Mouse (Mus musculus): ENCODE measurements around the gene Acadvl. TPM values are rescaled to one million over a fixed set of nuclear protein-coding genes. Genes with fewer than 3 reads are reported as not detected.

Acadvl gene
- polyA plus RNA-seq, 1 experiment from 2014 or later = 114 TPM

GRCm38 (mm10) chr11:69998567-69999491, 16.4 kb downstream of the Acadvl start:
- Histone ChIP-seq H3K27ac (ENCODE audit: low read length) (no peak overlapping the region), H3K9me3 (ENCODE audit: low read length) (no peaks in the 10 kb centered on the region), H3K4me3 (ENCODE audit: low read length) (peak overlapping the region; percentile 2; the same call in 1 of the 2 replicates), H3K9ac (replicated peaks; ENCODE audit: low read length) (no peak overlapping the region), H3K36me3 (ENCODE audit: insufficient read depth, low read length) (peaks cover 34% of the 10 kb centered on the region), H3K4me1 (ENCODE audit: insufficient read depth, low read length) (peaks cover 45% of the 10 kb centered on the region), H3K4me2 (replicated peaks; ENCODE audit: low read depth, low read length) (no peak overlapping the region), H3K27me3 (ENCODE audit: insufficient read depth, low read length) (no peaks in the 10 kb centered on the region)
- 91% methylated on average over 27 of the region's 27 CpGs for WGBS
- ATAC-seq (ENCODE audit: low FRiP score, low TSS enrichment) = no peak

- Histone ChIP-seq H3K4me1 (ENCODE audit: insufficient read depth, low read length) (peaks cover 37% of the 10 kb centered on the region), H3K4me2 (replicated peaks; ENCODE audit: low read depth, low read length) (peak overlapping the region; percentile 60), H3K27me3 (ENCODE audit: insufficient read depth, low read length) (no peaks in the 10 kb centered on the region), H3K9ac (replicated peaks; ENCODE audit: low read length) (peak overlapping the region; percentile 94), H3K27ac (ENCODE audit: low read length) (peak overlapping the region; percentile 99), H3K9me3 (ENCODE audit: low read length) (no peaks in the 10 kb centered on the region), H3K36me3 (ENCODE audit: insufficient read depth, low read length) (peaks cover 33% of the 10 kb centered on the region), H3K4me3 (ENCODE audit: low read length) (peak overlapping the region; percentile 98)
- WGBS = 1% methylated on average over 31 of the region's 44 CpGs
- peak; percentile 69 for ATAC-seq (ENCODE audit: low FRiP score, low TSS enrichment)
Observed at GRCm38 (mm10) chr11:69997070-69997509, 18.1 kb downstream of the Acadvl start.

DNA sequence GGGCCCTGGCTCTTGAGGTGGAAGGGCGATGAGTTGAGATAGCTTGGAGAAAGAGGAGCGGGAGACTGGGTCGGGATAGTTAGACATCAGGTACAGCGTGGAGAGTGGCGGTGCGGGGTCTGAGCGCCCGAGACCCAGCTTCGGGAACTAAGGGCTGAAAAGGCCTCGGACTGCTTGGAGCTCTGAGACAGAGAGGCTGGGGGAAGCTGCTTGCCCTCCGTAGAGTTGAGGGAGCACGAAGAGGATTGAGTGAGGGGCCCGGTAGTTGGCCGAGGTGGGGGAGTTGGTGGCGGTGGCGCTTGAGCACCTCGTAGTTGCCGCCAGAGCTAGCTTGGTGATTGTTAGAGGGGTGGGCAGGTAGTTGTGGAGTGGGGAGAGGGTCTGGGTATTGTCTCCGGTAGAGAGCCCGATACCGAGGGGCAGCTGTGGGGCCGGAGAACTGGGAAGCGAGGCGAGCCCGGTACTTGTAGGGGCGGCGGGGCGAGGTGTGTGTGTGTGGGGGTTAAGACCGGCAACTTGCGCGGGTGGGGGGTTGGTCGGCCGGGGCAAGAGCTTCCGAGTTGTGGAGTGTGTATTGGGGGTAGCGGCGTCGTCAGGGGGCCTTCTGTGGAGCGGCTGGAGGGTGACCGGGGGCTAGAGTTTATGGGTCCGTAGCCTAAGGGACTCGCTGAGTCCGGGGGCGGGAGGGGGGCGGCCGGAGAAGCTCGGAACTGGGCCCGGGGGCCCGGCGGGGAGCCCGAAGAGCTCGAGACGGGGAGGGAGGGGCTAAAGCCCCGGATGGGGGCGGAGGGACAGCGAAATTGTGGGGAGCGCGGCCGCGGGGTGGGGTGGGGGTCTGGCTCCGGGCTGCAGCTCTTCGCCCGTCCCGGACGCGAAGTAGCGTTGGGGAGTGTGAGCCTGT, 18.8 kb downstream of the Acadvl start:
- Histone ChIP-seq H3K9me3 (ENCODE audit: low read length) (no peaks in the 10 kb centered on the region), H3K27me3 (ENCODE audit: insufficient read depth, low read length) (no peaks in the 10 kb centered on the region), H3K36me3 (ENCODE audit: insufficient read depth, low read length) (peaks cover 31% of the 10 kb centered on the region), H3K4me3 (ENCODE audit: low read length) (peak overlapping the region; percentile 98), H3K27ac (ENCODE audit: low read length) (peak overlapping the region; percentile 99), H3K4me2 (replicated peaks; ENCODE audit: low read depth, low read length) (peak overlapping the region; percentile 60), H3K4me1 (ENCODE audit: insufficient read depth, low read length) (peaks cover 30% of the 10 kb centered on the region), H3K9ac (replicated peaks; ENCODE audit: low read length) (peak overlapping the region; percentile 94)
- whole genome bisulfite sequencing = under 1% methylated on average over 52 of the region's 66 CpGs
- ATAC-seq (ENCODE audit: low FRiP score, low TSS enrichment) = peak; percentile 2

DNA sequence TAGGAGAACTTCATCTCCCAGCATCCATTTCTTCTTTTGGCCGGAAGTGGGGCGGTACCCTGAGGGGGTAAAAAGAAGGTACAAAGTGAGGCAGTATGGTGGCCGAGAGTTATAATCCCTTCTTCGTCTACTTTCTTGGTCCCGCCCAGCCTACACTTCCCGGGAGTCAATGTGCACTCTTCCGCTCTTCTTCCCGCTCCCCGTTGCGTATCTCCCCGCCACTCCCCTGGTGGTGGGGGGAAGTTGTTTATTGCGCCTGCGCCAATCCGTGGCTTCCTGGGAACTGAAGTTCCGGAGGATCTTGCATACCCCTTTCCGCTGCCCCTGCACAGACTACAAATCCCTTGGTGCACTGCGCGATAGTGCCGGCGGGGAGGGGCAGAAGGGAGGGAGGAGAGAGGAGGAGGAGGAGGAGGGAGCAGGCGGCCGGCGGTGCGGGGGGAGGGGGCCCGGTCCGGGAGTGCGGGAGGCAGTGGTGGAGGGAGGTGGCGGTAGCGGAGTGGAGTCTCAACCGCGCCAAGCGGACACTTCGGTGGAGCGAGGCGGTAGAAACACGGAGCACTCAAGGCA, 19.7 kb downstream of the Acadvl start, which contains the start of gene Phf23:
Gene Phf23 (plus strand): TSS at position 387 of the 570 bp plus-strand sequence.
- peak within 1 kb of the TSS; percentile 98 for H3K4me3 ChIP-seq (ENCODE audit: low read length)
- peak within 1 kb of the TSS; percentile 99 for H3K27ac ChIP-seq (ENCODE audit: low read length)
- WGBS = under 1% methylated on average over 34 of the region's 36 CpGs
- H3K27me3 ChIP-seq (ENCODE audit: insufficient read depth, low read length) = no peaks in the 10 kb centered on the region
- peak within 1 kb of the TSS; percentile 60 for H3K4me2 ChIP-seq (replicated peaks; ENCODE audit: low read depth, low read length)
- peak within 1 kb of the TSS; percentile 94 for H3K9ac ChIP-seq (replicated peaks; ENCODE audit: low read length)
- H3K4me1 ChIP-seq (ENCODE audit: insufficient read depth, low read length) = peaks cover 30% of the 10 kb centered on the region
- peaks cover 31% of the 10 kb centered on the region for H3K36me3 ChIP-seq (ENCODE audit: insufficient read depth, low read length)
- peak; percentile 85 for ATAC-seq (ENCODE audit: low FRiP score, low TSS enrichment)
- H3K9me3 ChIP-seq (ENCODE audit: low read length) = no peaks in the 10 kb centered on the region

GRCm38 (mm10) chr11:69994401-69995090, 20.7 kb downstream of the Acadvl start:
- Histone ChIP-seq H3K9ac (replicated peaks; ENCODE audit: low read length) (no peak overlapping the region), H3K27me3 (ENCODE audit: insufficient read depth, low read length) (no peaks in the 10 kb centered on the region), H3K9me3 (ENCODE audit: low read length) (no peaks in the 10 kb centered on the region), H3K4me2 (replicated peaks; ENCODE audit: low read depth, low read length) (peak overlapping the region; percentile 50), H3K4me1 (ENCODE audit: insufficient read depth, low read length) (peaks cover 32% of the 10 kb centered on the region), H3K36me3 (ENCODE audit: insufficient read depth, low read length) (peaks cover 34% of the 10 kb centered on the region), H3K4me3 (ENCODE audit: low read length) (peak overlapping the region; percentile 98; the same call in 1 of the 2 replicates), H3K27ac (ENCODE audit: low read length) (no peak overlapping the region)
- ATAC-seq (ENCODE audit: low FRiP score, low TSS enrichment) = no peak
- WGBS = 88% methylated on average over 11 of the region's 11 CpGs

GRCm38 (mm10) chr11:69992932-69993331, 22.3 kb downstream of the Acadvl start:
- 88% methylated on average over 3 of the region's 3 CpGs for WGBS
- ATAC-seq (ENCODE audit: low FRiP score, low TSS enrichment) = no peak
- Histone ChIP-seq H3K4me2 (replicated peaks; ENCODE audit: low read depth, low read length) (peak overlapping the region; percentile 71), H3K9me3 (ENCODE audit: low read length) (no peaks in the 10 kb centered on the region), H3K27ac (ENCODE audit: low read length) (no peak overlapping the region), H3K9ac (replicated peaks; ENCODE audit: low read length) (peak overlapping the region; percentile 94; the same call in 1 of the 2 replicates), H3K4me3 (ENCODE audit: low read length) (no peak overlapping the region), H3K27me3 (ENCODE audit: insufficient read depth, low read length) (no peaks in the 10 kb centered on the region), H3K4me1 (ENCODE audit: insufficient read depth, low read length) (peaks cover 29% of the 10 kb centered on the region), H3K36me3 (ENCODE audit: insufficient read depth, low read length) (peaks cover 31% of the 10 kb centered on the region)

GRCm38 (mm10) chr11:69992396-69992795, 22.8 kb downstream of the Acadvl start:
- peaks cover 23% of the 10 kb centered on the region for H3K4me1 ChIP-seq (ENCODE audit: insufficient read depth, low read length)
- H3K9ac ChIP-seq (replicated peaks; ENCODE audit: low read length) = peak overlapping the region; percentile 94
- H3K4me2 ChIP-seq (replicated peaks; ENCODE audit: low read depth, low read length) = peak overlapping the region; percentile 71
- no peak overlapping the region for H3K27ac ChIP-seq (ENCODE audit: low read length)
- ATAC-seq (ENCODE audit: low FRiP score, low TSS enrichment) = no peak
- peaks cover 26% of the 10 kb centered on the region for H3K36me3 ChIP-seq (ENCODE audit: insufficient read depth, low read length)
- H3K9me3 ChIP-seq (ENCODE audit: low read length) = no peaks in the 10 kb centered on the region
- 80% methylated on average over 10 of the region's 10 CpGs for WGBS
- H3K27me3 ChIP-seq (ENCODE audit: insufficient read depth, low read length) = no peaks in the 10 kb centered on the region
- peak overlapping the region; percentile 95 for H3K4me3 ChIP-seq (ENCODE audit: low read length)

GRCm38 (mm10) chr11:69991711-69992110, 23.5 kb downstream of the Acadvl start:
- Histone ChIP-seq H3K4me1 (ENCODE audit: insufficient read depth, low read length) (peaks cover 21% of the 10 kb centered on the region), H3K27me3 (ENCODE audit: insufficient read depth, low read length) (no peaks in the 10 kb centered on the region), H3K36me3 (ENCODE audit: insufficient read depth, low read length) (peaks cover 30% of the 10 kb centered on the region), H3K9ac (replicated peaks; ENCODE audit: low read length) (peak overlapping the region; percentile 94), H3K9me3 (ENCODE audit: low read length) (no peaks in the 10 kb centered on the region), H3K4me2 (replicated peaks; ENCODE audit: low read depth, low read length) (peak overlapping the region; percentile 71), H3K4me3 (ENCODE audit: low read length) (peak overlapping the region; percentile 95), H3K27ac (ENCODE audit: low read length) (peak overlapping the region; percentile 96)
- WGBS = 0% methylated on average over 15 of the region's 15 CpGs
- ATAC-seq (ENCODE audit: low FRiP score, low TSS enrichment) = peak; percentile 5; the same call in 1 of the 2 replicates
